Mouse (Mus musculus): ENCODE results near the gene Hoxa7. TPM values are rescaled to one million over a fixed set of nuclear protein-coding genes. Genes with fewer than 3 reads are reported as not detected.

Gene Hoxa7
- polyA plus RNA-seq, 1 experiment, result 1.4 TPM

- TF ChIP-seq EP300 (IDR thresholded peaks at IDR 0.05; ENCODE audit: insufficient read depth, low read depth, low read length), result no peak
- no peak for TF ChIP-seq CTCF (IDR thresholded peaks at IDR 0.05; ENCODE audit: low read depth, low read length)
- no peak for TF ChIP-seq POLR2A (IDR thresholded peaks at IDR 0.05; ENCODE audit: insufficient read depth, low read length)
- no peak overlapping the region for H3K9ac ChIP-seq (ENCODE audit: low read depth, poor library complexity, severe bottlenecking)
- no peaks in the 10 kb centered on the region for H3K9me3 ChIP-seq (replicated peaks; ENCODE audit: control insufficient read depth, insufficient read depth, low read length, poor library complexity, severe bottlenecking)
- peaks cover 64% of the 10 kb centered on the region for H3K27me3 ChIP-seq (ENCODE audit: control insufficient read depth, insufficient read depth, low read length, poor library complexity, severe bottlenecking)
- H3K36me3 ChIP-seq (ENCODE audit: control insufficient read depth, insufficient read depth, low read length, poor library complexity, severe bottlenecking), result no peaks in the 10 kb centered on the region
- no peak overlapping the region for H3K27ac ChIP-seq (ENCODE audit: insufficient read depth, low read length)
- H3K4me3 ChIP-seq (ENCODE audit: low read depth, low read length), result no peak overlapping the region
- H3K4me1 ChIP-seq (ENCODE audit: control insufficient read depth, insufficient read depth, low read length), result peaks cover 2% of the 10 kb centered on the region
Measured at GRCm38 (mm10) chr6:52167176-52167575, 54.5 kb downstream of the Hoxa7 start.

DNA sequence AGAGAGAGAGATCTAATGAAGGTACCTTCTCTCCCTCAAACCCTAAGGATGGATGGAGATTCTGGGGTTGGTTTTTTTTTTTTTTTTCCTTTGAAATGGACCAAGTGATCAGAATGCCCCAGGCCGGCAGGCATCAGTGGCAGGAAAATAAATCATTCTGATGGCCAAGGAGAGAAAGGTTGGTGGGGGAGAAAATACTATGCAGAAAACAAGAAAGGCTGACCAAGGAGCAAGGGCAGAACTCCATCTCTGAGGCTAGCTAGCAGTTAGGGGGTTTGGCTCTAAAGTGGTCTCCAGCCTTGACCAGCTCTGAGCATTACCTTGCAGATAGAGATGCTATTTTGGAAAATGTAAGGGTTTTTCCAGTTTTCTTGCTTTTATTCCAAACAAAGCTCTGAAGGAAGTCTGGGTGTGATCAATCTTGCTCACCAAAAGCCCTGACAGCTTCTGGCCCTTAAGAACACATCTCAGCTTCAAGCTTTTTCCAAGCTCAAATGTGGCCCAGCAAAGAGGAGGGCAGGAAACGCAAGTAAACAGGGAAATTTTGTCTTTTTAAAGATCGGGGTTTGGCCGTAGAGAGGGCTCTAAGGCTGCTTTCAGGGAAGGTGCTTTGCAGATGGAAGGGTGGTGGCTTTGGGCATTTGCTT, 55.1 kb downstream of the Hoxa7 start:
- no peak overlapping the region for H3K9ac ChIP-seq (ENCODE audit: low read depth, poor library complexity, severe bottlenecking)
- H3K4me1 ChIP-seq (ENCODE audit: control insufficient read depth, insufficient read depth, low read length), result peaks cover 2% of the 10 kb centered on the region
- no peaks in the 10 kb centered on the region for H3K9me3 ChIP-seq (replicated peaks; ENCODE audit: control insufficient read depth, insufficient read depth, low read length, poor library complexity, severe bottlenecking)
- no peak overlapping the region for H3K4me3 ChIP-seq (ENCODE audit: low read depth, low read length)
- H3K36me3 ChIP-seq (ENCODE audit: control insufficient read depth, insufficient read depth, low read length, poor library complexity, severe bottlenecking), result no peaks in the 10 kb centered on the region
- no peak for TF ChIP-seq CTCF (IDR thresholded peaks at IDR 0.05; ENCODE audit: low read depth, low read length)
- TF ChIP-seq EP300 (IDR thresholded peaks at IDR 0.05; ENCODE audit: insufficient read depth, low read depth, low read length), result no peak
- TF ChIP-seq POLR2A (IDR thresholded peaks at IDR 0.05; ENCODE audit: insufficient read depth, low read length), result no peak
- peaks cover 58% of the 10 kb centered on the region for H3K27me3 ChIP-seq (ENCODE audit: control insufficient read depth, insufficient read depth, low read length, poor library complexity, severe bottlenecking)
- no peak overlapping the region for H3K27ac ChIP-seq (ENCODE audit: insufficient read depth, low read length)

DNA sequence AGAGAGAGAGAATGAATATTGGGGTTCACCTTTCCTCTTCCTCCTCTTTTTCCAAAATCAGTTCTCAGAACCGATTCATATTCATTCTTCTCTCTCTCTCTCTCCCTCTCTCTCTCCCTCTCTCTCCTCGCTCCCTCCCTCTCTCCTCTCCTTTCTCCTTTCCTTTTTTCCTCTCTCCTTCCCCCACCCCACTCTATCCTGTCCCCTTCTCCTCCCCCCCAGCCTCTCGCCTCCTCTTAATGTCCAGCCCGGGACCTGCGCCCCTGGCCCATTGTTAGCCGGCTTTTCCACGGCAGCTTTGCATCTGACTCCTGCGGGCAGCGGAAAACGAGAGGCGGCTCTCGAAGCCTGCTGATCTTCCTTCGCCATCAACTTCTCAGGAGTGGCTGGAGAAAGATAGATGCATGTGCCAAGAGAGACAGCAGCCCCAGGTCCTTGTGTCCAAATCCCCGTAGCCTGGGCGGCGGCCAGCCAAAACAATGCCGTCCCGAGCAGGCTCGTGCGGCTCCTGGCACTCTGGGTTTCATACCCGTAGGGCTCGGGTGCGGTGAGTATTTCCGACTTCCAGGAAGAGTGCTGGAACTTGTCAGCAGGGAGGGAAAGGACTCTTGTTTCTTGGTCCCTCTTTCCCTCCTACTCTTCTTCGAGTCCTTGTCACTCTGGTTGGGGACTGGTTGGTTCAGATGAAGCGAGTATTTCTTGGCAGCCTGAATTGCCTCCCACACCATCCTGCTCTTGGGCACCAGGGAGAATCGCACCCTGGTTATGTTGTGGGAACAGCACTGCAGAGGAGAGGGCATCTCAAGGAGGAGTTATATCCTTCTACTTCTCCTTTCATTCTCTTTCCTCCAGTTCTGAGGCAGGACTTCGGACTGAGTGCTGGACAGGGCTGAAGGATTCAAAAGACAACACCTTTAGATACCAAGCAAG, 55.9 kb downstream of the Hoxa7 start:
- no peak for TF ChIP-seq CTCF (IDR thresholded peaks at IDR 0.05; ENCODE audit: low read depth, low read length)
- H3K27ac ChIP-seq (ENCODE audit: insufficient read depth, low read length), result no peak overlapping the region

GRCm38 (mm10) chr6:52164626-52165440, 56.8 kb downstream of the Hoxa7 start, which contains the start of gene Hoxa2:
Hoxa2 (minus strand) TSS chr6:52164831.
- Histone ChIP-seq H3K4me3 (ENCODE audit: low read depth, low read length) (peak within 1 kb of the TSS; percentile 16; the same call in 1 of the 2 replicates), H3K36me3 (ENCODE audit: control insufficient read depth, insufficient read depth, low read length, poor library complexity, severe bottlenecking) (no peaks in the 10 kb centered on the region), H3K27me3 (ENCODE audit: control insufficient read depth, insufficient read depth, low read length, poor library complexity, severe bottlenecking) (peaks cover 51% of the 10 kb centered on the region), H3K27ac (ENCODE audit: insufficient read depth, low read length) (no peak within 1 kb of the TSS), H3K9ac (ENCODE audit: low read depth, poor library complexity, severe bottlenecking) (peak within 1 kb of the TSS; percentile 21; the same call in 1 of the 2 replicates), H3K9me3 (replicated peaks; ENCODE audit: control insufficient read depth, insufficient read depth, low read length, poor library complexity, severe bottlenecking) (no peaks in the 10 kb centered on the region), H3K4me1 (ENCODE audit: control insufficient read depth, insufficient read depth, low read length) (peaks cover 4% of the 10 kb centered on the region)
- TF ChIP-seq POLR2A (IDR thresholded peaks at IDR 0.05; ENCODE audit: insufficient read depth, low read length) (no peak), EP300 (IDR thresholded peaks at IDR 0.05; ENCODE audit: insufficient read depth, low read depth, low read length) (no peak), CTCF (IDR thresholded peaks at IDR 0.05; ENCODE audit: low read depth, low read length) (no peak)

More for the DNA sequence above, 55.9 kb downstream of the Hoxa7 start:
- no peaks in the 10 kb centered on the region for H3K36me3 ChIP-seq (ENCODE audit: control insufficient read depth, insufficient read depth, low read length, poor library complexity, severe bottlenecking)
- H3K4me3 ChIP-seq (ENCODE audit: low read depth, low read length), result no peak overlapping the region
- H3K27me3 ChIP-seq (ENCODE audit: control insufficient read depth, insufficient read depth, low read length, poor library complexity, severe bottlenecking), result peaks cover 57% of the 10 kb centered on the region
- peaks cover 2% of the 10 kb centered on the region for H3K4me1 ChIP-seq (ENCODE audit: control insufficient read depth, insufficient read depth, low read length)
- no peak overlapping the region for H3K9ac ChIP-seq (ENCODE audit: low read depth, poor library complexity, severe bottlenecking)
- H3K9me3 ChIP-seq (replicated peaks; ENCODE audit: control insufficient read depth, insufficient read depth, low read length, poor library complexity, severe bottlenecking), result no peaks in the 10 kb centered on the region

Other genes starting within 250 kb of the Hoxa7 start
- gene Skap2, start 209.3 kb downstream of the Hoxa7 start, polyA plus RNA-seq (2011; ENCODE audit: insufficient read depth, insufficient read length, low read depth, missing spikeins), result 42.9 and 43.0 TPM in 2 replicates
- 2.7 and 2.9 TPM in 2 replicates for gene Hoxa1, start 63.5 kb downstream of the Hoxa7 start, polyA plus RNA-seq (2011; ENCODE audit: insufficient read depth, insufficient read length, low read depth, missing spikeins)
- not detected in 2 replicates for gene Hoxa2, start 57.0 kb downstream of the Hoxa7 start, polyA plus RNA-seq (2011; ENCODE audit: insufficient read depth, insufficient read length, low read depth, missing spikeins)
- gene 5730596B20Rik, start 44.4 kb downstream of the Hoxa7 start, polyA plus RNA-seq (2011; ENCODE audit: insufficient read depth, insufficient read length, low read depth, missing spikeins), result not detected in 2 replicates
- gene Hoxa4, start 30.1 kb downstream of the Hoxa7 start, polyA plus RNA-seq (2011; ENCODE audit: insufficient read depth, insufficient read length, low read depth, missing spikeins), result not detected in 2 replicates
- gene Hoxa5, start 17.3 kb downstream of the Hoxa7 start, polyA plus RNA-seq (2011; ENCODE audit: insufficient read depth, insufficient read length, low read depth, missing spikeins), result not detected in 2 replicates
- gene Hoxa6, start 13.1 kb downstream of the Hoxa7 start, polyA plus RNA-seq (2011; ENCODE audit: insufficient read depth, insufficient read length, low read depth, missing spikeins), result not detected in 2 replicates
- gene Hoxa3, start 8.5 kb downstream of the Hoxa7 start, polyA plus RNA-seq (2011; ENCODE audit: insufficient read depth, insufficient read length, low read depth, missing spikeins), result 0.25 TPM in 1 of 2 replicates, not detected in the other
- not detected in 2 replicates for gene Gm28308, start 8.5 kb downstream of the Hoxa7 start, polyA plus RNA-seq (2011; ENCODE audit: insufficient read depth, insufficient read length, low read depth, missing spikeins)
- not detected in 2 replicates for gene Hoxa9, start 9.2 kb upstream of the Hoxa7 start, polyA plus RNA-seq (2011; ENCODE audit: insufficient read depth, insufficient read length, low read depth, missing spikeins)
- not detected in 2 replicates for gene Hoxa10, start 19.0 kb upstream of the Hoxa7 start, polyA plus RNA-seq (2011; ENCODE audit: insufficient read depth, insufficient read length, low read depth, missing spikeins)
- not detected in 2 replicates for gene Hoxa11, start 24.0 kb upstream of the Hoxa7 start, polyA plus RNA-seq (2011; ENCODE audit: insufficient read depth, insufficient read length, low read depth, missing spikeins)
- gene Hoxa13, start 39.0 kb upstream of the Hoxa7 start, polyA plus RNA-seq (2011; ENCODE audit: insufficient read depth, insufficient read length, low read depth, missing spikeins), result 0.25 TPM in 1 of 2 replicates, not detected in the other
- gene Evx1, start 91.6 kb upstream of the Hoxa7 start, polyA plus RNA-seq (2011; ENCODE audit: insufficient read depth, insufficient read length, low read depth, missing spikeins), result 0.63 and 0.68 TPM in 2 replicates